Mouse (Mus musculus): Measurements from ENCODE around the gene Olfr320. TPM values are rescaled to one million over a fixed set of nuclear protein-coding genes. Genes with fewer than 3 reads are reported as not detected.

Gene Olfr320
- polyA plus RNA-seq (2014; fragmentation: Nextera tagmentation; extraction: Ambion mirVana): not detected in 2 replicates

GRCm38 (mm10) chr11:58680799-58681198, at the start of gene Olfr320:
TSS of gene Olfr320 (plus strand) at chr11:58681099.
- H3K27ac ChIP-seq: no peak within 1 kb of the TSS
- no peak within 1 kb of the TSS for H3K4me2 ChIP-seq (replicated peaks)
- 89% methylated on average over 1 of the region's 1 CpGs for WGBS
- H3K9me3 ChIP-seq (ENCODE audit: control insufficient read depth, low read length): no peaks in the 10 kb centered on the region
- no peaks in the 10 kb centered on the region for H3K4me1 ChIP-seq (replicated peaks; ENCODE audit: control insufficient read depth, insufficient read depth, low read length)
- ATAC-seq (ENCODE audit: low FRiP score) (no peak), DNase-seq (ENCODE audit: low spot score) (no peak)
- H3K27me3 ChIP-seq (ENCODE audit: control insufficient read depth, insufficient read depth, low read length): no peaks in the 10 kb centered on the region
- no peaks in the 10 kb centered on the region for H3K36me3 ChIP-seq (replicated peaks; ENCODE audit: control insufficient read depth, insufficient read depth)
- no peak within 1 kb of the TSS for H3K9ac ChIP-seq
- no peak within 1 kb of the TSS for H3K4me3 ChIP-seq (replicated peaks; ENCODE audit: low read length)

DNA sequence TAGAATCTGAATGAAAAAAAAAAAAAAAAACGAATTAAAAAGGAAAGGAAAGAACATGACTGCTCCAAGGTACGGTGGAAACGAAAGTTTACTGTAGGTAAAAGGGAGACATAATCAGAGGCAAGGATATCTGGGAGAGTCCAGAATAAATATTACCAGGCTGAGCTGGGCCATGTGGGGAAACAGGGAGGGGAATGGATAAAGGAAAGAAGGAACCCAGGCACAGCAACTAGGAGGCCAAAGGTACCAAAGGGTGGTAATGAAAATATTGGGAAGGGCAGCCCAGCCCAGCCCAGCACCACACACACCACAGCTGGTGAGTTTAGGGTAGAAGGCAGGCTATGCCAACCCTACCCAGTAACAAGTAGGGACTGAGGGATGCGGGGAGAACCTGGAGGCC, 46.0 kb upstream of the Olfr320 start:
- no peak for ATAC-seq (ENCODE audit: low FRiP score)
- no peak for DNase-seq (ENCODE audit: low spot score)
- Histone ChIP-seq H3K36me3 (replicated peaks; ENCODE audit: control insufficient read depth, insufficient read depth) (no peaks in the 10 kb centered on the region), H3K27ac (no peak overlapping the region), H3K27me3 (ENCODE audit: control insufficient read depth, insufficient read depth, low read length) (peaks cover 1% of the 10 kb centered on the region; the same call in 1 of the 2 replicates), H3K4me3 (replicated peaks; ENCODE audit: low read length) (no peak overlapping the region), H3K4me2 (replicated peaks) (no peak overlapping the region), H3K4me1 (replicated peaks; ENCODE audit: control insufficient read depth, insufficient read depth, low read length) (no peaks in the 10 kb centered on the region), H3K9ac (no peak overlapping the region), H3K9me3 (ENCODE audit: control insufficient read depth, low read length) (no peaks in the 10 kb centered on the region)
- WGBS: 67% methylated on average over 4 of the region's 4 CpGs

DNA sequence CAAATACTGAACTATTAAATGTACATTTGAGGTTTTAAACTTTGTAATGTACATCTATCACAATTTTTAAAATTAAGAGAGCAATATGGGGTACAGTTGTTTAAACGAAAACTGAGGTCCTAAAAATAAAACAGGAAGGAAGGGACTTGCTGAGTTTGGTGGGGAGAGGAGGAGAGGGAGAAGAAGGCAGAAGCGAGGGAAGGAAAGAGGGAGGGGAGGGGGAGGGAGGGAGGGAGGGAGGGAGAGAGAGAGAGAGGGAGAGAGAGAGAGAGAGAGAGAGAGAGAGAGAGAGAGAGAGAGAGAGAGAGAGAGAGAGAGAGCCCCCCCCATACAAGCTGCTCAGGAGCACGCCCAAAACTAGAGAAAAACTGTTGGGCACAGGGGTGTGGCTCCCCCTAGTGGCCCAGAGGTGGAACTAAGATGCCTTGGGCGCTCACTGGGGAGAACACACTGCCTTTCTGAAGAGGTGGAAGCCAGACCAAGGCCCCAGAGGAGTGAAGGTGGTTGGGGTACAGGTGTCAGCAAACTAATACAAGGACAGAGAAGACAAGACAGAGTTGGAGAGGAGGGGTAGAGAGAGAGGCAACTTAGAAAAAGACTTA, 44.4 kb upstream of the Olfr320 start:
- Histone ChIP-seq H3K36me3 (replicated peaks; ENCODE audit: control insufficient read depth, insufficient read depth) (no peaks in the 10 kb centered on the region), H3K4me1 (replicated peaks; ENCODE audit: control insufficient read depth, insufficient read depth, low read length) (peaks cover 8% of the 10 kb centered on the region)
- 23% methylated on average over 3 of the region's 4 CpGs for WGBS

DNA sequence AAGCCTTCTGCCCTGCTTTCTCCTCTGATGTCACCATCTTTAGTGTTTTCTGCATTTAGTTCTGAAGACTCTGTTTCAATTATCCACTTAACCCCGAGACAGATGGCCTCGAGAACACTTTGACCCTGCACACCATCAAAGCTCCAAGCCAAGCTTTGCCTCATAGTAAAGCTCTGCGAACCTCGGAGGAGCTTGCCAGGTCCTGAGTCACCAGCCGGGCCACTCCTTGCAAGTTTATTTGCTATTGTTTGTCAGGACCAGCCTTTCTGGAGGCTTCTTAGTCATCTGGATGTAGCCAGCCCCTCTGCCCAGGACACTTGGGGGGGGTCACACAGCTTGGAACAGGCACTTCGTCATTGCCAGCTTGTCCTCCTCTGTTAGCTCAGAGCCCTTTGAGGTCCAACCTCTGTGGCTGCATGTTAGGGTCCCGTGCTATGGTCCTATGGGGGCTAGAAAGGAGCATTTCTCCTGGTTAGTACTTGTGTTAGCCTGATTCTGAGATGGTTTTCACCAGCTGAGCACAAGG, 42.7 kb upstream of the Olfr320 start:
- Histone ChIP-seq H3K27ac (no peak overlapping the region), H3K4me1 (replicated peaks; ENCODE audit: control insufficient read depth, insufficient read depth, low read length) (peaks cover 8% of the 10 kb centered on the region), H3K4me3 (replicated peaks; ENCODE audit: low read length) (no peak overlapping the region), H3K9me3 (ENCODE audit: control insufficient read depth, low read length) (no peaks in the 10 kb centered on the region), H3K4me2 (replicated peaks) (no peak overlapping the region), H3K36me3 (replicated peaks; ENCODE audit: control insufficient read depth, insufficient read depth) (no peaks in the 10 kb centered on the region), H3K27me3 (ENCODE audit: control insufficient read depth, insufficient read depth, low read length) (peaks cover 14% of the 10 kb centered on the region; the same call in 1 of the 2 replicates), H3K9ac (no peak overlapping the region)
- no peak for ATAC-seq (ENCODE audit: low FRiP score)
- DNase-seq (ENCODE audit: low spot score): no peak
- WGBS: 68% methylated on average over 7 of the region's 7 CpGs

More for the DNA sequence above, 44.4 kb upstream of the Olfr320 start:
- DNase-seq (ENCODE audit: low spot score) (peak; percentile 60), ATAC-seq (ENCODE audit: low FRiP score) (no peak)
- Histone ChIP-seq H3K9me3 (ENCODE audit: control insufficient read depth, low read length) (no peaks in the 10 kb centered on the region), H3K27ac (no peak overlapping the region), H3K4me3 (replicated peaks; ENCODE audit: low read length) (no peak overlapping the region), H3K27me3 (ENCODE audit: control insufficient read depth, insufficient read depth, low read length) (peaks cover 10% of the 10 kb centered on the region; the same call in 1 of the 2 replicates), H3K9ac (no peak overlapping the region), H3K4me2 (replicated peaks) (no peak overlapping the region)

GRCm38 (mm10) chr11:58640272-58640867, 40.5 kb upstream of the Olfr320 start, which contains the start of gene Trim58:
TSS of gene Trim58 (plus strand) at chr11:58640465.
- DNase-seq (ENCODE audit: low spot score) (no peak), ATAC-seq (ENCODE audit: low FRiP score) (0 out of 2 replicates have a peak, but pooled peaks have one; percentile 37)
- H3K4me3 ChIP-seq (replicated peaks; ENCODE audit: low read length): peak within 1 kb of the TSS; percentile 35
- H3K4me1 ChIP-seq (replicated peaks; ENCODE audit: control insufficient read depth, insufficient read depth, low read length): peaks cover 8% of the 10 kb centered on the region
- 4% methylated on average over 34 of the region's 34 CpGs for WGBS
- H3K27me3 ChIP-seq (ENCODE audit: control insufficient read depth, insufficient read depth, low read length): peaks cover 14% of the 10 kb centered on the region; the same call in 1 of the 2 replicates
- H3K9ac ChIP-seq: peak within 1 kb of the TSS; percentile 54
- peak within 1 kb of the TSS; percentile 93 for H3K4me2 ChIP-seq (replicated peaks)
- H3K9me3 ChIP-seq (ENCODE audit: control insufficient read depth, low read length): no peaks in the 10 kb centered on the region
- H3K27ac ChIP-seq: no peak within 1 kb of the TSS
- H3K36me3 ChIP-seq (replicated peaks; ENCODE audit: control insufficient read depth, insufficient read depth): no peaks in the 10 kb centered on the region

- peaks cover 14% of the 10 kb centered on the region; the same call in 1 of the 2 replicates for H3K27me3 ChIP-seq (ENCODE audit: control insufficient read depth, insufficient read depth, low read length)
- H3K4me2 ChIP-seq (replicated peaks): peak overlapping the region; percentile 93
- ATAC-seq (ENCODE audit: low FRiP score) (no peak), DNase-seq (ENCODE audit: low spot score) (no peak)
- no peaks in the 10 kb centered on the region for H3K36me3 ChIP-seq (replicated peaks; ENCODE audit: control insufficient read depth, insufficient read depth)
- 0 out of 2 replicates have a peak overlapping the region, but pooled peaks have one; percentile 54 for H3K9ac ChIP-seq
- H3K27ac ChIP-seq: no peak overlapping the region
- H3K4me1 ChIP-seq (replicated peaks; ENCODE audit: control insufficient read depth, insufficient read depth, low read length): peaks cover 8% of the 10 kb centered on the region
- 27% methylated on average over 14 of the region's 14 CpGs for WGBS
- H3K9me3 ChIP-seq (ENCODE audit: control insufficient read depth, low read length): no peaks in the 10 kb centered on the region
- peak overlapping the region; percentile 35 for H3K4me3 ChIP-seq (replicated peaks; ENCODE audit: low read length)
These were observed 39.8 kb upstream of the Olfr320 start for GRCm38 (mm10) chr11:58641057-58641456.

GRCm38 (mm10) chr11:58641638-58642358, 39.1 kb upstream of the Olfr320 start:
- 85% methylated on average over 13 of the region's 13 CpGs for WGBS
- H3K9ac ChIP-seq: no peak overlapping the region
- peaks cover 14% of the 10 kb centered on the region; the same call in 1 of the 2 replicates for H3K27me3 ChIP-seq (ENCODE audit: control insufficient read depth, insufficient read depth, low read length)
- H3K4me1 ChIP-seq (replicated peaks; ENCODE audit: control insufficient read depth, insufficient read depth, low read length): peaks cover 8% of the 10 kb centered on the region
- no peak for DNase-seq (ENCODE audit: low spot score)
- H3K4me2 ChIP-seq (replicated peaks): no peak overlapping the region
- H3K36me3 ChIP-seq (replicated peaks; ENCODE audit: control insufficient read depth, insufficient read depth): no peaks in the 10 kb centered on the region
- H3K4me3 ChIP-seq (replicated peaks; ENCODE audit: low read length): no peak overlapping the region
- ATAC-seq (ENCODE audit: low FRiP score): no peak
- no peak overlapping the region for H3K27ac ChIP-seq
- H3K9me3 ChIP-seq (ENCODE audit: control insufficient read depth, low read length): no peaks in the 10 kb centered on the region

- no peak for ATAC-seq (ENCODE audit: low FRiP score)
- 37% methylated on average over 6 of the region's 6 CpGs for WGBS
- peak; percentile 40 for DNase-seq (ENCODE audit: low spot score)
- Histone ChIP-seq H3K27ac (no peak overlapping the region), H3K4me1 (replicated peaks; ENCODE audit: control insufficient read depth, insufficient read depth, low read length) (peaks cover 8% of the 10 kb centered on the region), H3K4me3 (replicated peaks; ENCODE audit: low read length) (no peak overlapping the region), H3K9ac (no peak overlapping the region), H3K27me3 (ENCODE audit: control insufficient read depth, insufficient read depth, low read length) (peaks cover 14% of the 10 kb centered on the region; the same call in 1 of the 2 replicates), H3K36me3 (replicated peaks; ENCODE audit: control insufficient read depth, insufficient read depth) (no peaks in the 10 kb centered on the region), H3K4me2 (replicated peaks) (no peak overlapping the region), H3K9me3 (ENCODE audit: control insufficient read depth, low read length) (no peaks in the 10 kb centered on the region)
These were observed 37.5 kb upstream of the Olfr320 start for GRCm38 (mm10) chr11:58643350-58643749.

DNA sequence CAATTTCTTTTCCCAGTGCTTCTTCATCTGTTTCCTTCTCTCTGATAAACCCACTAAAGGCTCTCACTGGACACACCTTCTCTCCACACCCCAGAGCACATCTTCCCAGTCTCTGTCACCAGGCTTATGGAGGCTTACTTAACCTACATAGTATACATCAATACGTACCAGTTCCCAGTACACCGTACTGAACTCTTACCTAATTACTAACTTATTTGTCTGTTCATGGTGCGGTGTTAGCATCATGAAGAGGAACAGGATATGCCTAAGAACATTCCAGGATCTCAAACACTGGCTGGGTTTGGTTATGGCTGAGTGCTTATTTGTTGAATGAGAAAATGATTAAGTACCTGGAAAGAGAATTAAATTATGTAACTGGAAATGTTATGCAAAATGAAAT, 25.7 kb upstream of the Olfr320 start:
- Histone ChIP-seq H3K27ac (no peak overlapping the region), H3K27me3 (ENCODE audit: control insufficient read depth, insufficient read depth, low read length) (no peaks in the 10 kb centered on the region), H3K4me2 (replicated peaks) (no peak overlapping the region), H3K4me3 (replicated peaks; ENCODE audit: low read length) (no peak overlapping the region), H3K36me3 (replicated peaks; ENCODE audit: control insufficient read depth, insufficient read depth) (no peaks in the 10 kb centered on the region), H3K9me3 (ENCODE audit: control insufficient read depth, low read length) (no peaks in the 10 kb centered on the region), H3K4me1 (replicated peaks; ENCODE audit: control insufficient read depth, insufficient read depth, low read length) (no peaks in the 10 kb centered on the region), H3K9ac (no peak overlapping the region)
- DNase-seq (ENCODE audit: low spot score) (no peak), ATAC-seq (ENCODE audit: low FRiP score) (no peak)
- WGBS: 91% methylated on average over 3 of the region's 3 CpGs
